Mouse (Mus musculus) spleen, embryonic (tissue): ENCODE results near the gene Ttc23l.
"Not testable (repeated sequence)": the region's sequence is repeated elsewhere in the genome, so short reads cannot be mapped to it uniquely, and the experiment has no call there.

Experiments
- CTCF ChIA-PET: fragments of 350-600 bp; sonication (Branson Sonifier 250); formaldehyde crosslinking; loops from one replicate; lab custom pipeline; 2022; lab: Charles Lee

Gene Ttc23l

DNA sequence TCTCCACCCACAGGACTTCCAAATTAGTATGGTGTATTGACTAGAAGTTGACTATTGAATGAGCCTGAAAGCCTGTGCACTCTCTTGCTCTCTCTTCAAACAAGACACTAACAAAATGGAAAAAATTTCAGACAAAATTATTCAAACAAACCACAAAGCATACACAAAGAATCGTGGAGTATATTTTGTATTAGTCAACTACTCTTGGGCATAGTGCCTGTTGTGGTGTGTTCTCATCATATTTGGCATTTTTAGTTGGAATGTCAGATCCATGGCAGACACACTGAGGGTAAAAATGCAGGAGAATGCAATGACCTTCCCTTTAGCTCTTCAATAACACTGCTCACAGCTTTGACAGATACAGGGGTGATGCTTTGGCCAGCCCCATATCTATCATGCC, 32.6 kb downstream of the Ttc23l start:
- CTCF ChIA-PET, result no interaction called here

DNA sequence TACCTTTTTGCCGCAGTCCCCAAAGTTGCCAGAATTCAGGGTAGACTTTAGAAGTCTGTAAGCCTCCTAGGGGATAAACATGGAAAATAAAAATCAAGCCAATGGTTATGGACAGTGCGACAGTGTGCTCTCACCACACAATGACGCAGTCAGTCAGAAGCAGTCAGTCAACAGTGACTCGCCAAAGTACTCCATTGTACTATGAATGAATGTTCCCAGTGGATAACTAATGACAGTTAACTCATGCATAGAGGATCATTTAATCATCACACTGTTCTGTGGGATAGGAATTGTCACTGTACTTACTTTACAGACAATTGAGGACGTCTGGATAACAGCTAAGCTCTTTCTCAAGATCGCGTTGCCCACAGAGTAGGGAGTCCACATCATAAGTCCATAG, 43.3 kb downstream of the Ttc23l start:
- CTCF ChIA-PET, result interaction anchor here (0.7 kb wide), 1 partner anchor 54 kb away, joined by 4 read pairs; no protein-coding TSS in a partner anchor

DNA sequence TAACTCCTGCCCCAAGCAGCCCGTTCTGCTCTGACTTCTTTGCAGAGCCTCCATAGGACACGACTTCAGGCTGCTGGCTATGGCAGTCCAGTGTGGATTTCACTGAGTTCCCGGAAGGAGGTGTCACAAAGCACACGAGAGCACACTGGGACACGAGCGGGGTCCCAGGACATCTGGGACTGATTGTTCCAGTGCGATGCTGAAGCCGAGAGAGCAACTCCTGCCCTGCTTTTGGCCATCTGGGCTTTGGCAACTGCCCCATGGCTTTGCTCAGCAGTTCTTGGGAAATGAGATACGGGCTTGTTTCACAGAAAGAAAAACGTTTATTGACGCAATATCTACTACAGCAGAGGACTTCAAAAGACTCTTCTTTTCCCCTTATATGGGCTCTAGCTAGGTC, 52.4 kb downstream of the Ttc23l start:
- CTCF ChIA-PET, result no interaction called here

DNA sequence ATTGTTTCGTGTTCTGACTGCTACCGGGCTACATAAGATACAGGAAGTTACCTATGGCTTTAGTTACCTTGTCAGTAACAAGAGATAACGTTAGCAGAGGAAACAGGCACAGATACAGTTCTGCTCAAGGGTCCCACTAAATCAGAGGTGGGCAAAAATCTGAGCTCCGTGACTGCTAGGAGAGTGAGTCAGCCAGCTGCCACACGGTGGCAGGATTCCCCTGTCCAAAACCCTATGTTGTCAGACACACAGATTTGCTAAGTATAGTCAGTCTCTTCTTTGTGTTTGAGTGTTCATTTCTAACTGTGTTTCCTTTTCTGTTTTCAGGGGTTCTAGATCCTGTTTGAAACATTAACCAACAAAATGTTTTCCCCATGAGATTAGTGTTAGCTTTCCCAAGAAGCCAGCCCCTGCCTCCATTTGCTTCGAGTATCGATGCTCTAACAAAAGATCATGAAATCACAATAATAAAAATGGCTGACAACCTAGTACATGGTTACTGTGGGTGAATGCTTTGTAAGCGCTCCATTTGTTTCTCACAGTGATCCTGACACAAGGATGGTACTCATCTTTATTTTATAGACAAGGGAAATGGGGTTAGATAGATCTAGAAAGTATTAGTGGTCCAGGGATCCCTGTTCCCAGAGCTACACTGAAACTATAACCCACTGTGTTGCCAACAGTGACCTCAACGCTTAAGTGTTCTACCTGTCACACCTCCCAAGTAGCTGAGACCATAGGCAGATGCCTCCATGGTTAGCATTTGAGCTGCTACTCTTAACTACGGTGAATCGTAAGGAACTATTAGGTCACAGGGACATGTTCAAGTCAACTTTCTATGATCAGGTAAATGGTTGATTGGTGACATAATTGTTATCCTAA, 57.4 kb downstream of the Ttc23l start:
- CTCF ChIA-PET, result no interaction called here

DNA sequence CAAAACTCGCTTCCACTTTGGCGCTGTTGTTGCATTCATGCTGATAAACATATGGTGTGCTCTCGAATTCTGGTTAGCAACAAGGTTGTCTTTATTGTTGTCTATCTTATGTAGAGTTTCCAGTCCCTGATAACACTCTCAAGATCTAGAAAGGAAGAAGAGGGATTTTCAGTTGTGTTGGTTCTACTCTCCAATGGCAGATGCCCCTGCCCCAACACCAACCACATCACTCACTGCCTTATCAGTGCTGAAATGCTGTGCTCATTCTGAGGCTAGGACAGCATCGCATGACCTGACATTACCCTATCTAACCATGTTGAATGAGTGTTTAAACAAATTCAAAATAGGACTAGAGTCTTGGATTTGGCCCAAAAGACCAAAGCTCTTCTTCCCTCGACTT, 58.4 kb downstream of the Ttc23l start:
- CTCF ChIA-PET, result no interaction called here

DNA sequence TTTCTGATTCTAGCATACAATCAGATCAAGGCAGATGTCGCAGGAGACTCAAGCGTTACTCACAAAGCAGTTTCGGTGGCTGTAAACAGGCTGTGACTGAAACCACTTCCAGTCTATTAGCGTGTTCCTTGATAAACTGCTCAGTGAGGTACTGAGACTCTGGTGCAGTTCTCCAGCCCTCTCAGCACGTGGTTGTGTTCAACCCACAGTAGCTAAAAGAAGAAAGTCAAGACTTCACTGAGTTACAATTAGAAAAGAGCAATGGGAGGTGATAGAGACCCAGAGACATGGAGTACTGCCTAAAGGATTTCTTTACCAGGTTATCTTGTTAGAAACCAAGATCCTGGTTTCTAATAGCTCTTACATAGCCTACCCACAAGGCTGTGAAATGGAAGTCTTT, 58.9 kb downstream of the Ttc23l start:
- CTCF ChIA-PET, result no interaction called here

DNA sequence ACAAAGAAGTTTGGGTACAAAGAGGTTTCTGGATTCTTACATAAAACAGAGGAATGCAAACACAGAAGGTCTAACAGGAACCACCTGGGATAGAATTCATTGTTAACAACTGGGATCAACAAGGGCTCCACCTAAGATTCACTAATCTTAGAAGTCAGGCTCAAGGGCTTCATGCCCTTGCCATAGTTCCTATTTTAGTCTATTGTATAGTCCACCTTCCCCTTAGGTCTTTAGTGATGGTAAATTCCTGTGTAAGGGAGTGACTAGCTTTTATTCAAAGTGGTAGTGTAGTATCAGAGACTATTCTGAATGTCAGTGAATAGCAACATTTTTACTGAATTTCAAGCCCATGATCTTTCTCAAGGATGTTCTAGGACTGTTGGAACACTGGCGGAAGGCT, 61.8 kb downstream of the Ttc23l start:
- CTCF ChIA-PET, result not testable (repeated sequence)

DNA sequence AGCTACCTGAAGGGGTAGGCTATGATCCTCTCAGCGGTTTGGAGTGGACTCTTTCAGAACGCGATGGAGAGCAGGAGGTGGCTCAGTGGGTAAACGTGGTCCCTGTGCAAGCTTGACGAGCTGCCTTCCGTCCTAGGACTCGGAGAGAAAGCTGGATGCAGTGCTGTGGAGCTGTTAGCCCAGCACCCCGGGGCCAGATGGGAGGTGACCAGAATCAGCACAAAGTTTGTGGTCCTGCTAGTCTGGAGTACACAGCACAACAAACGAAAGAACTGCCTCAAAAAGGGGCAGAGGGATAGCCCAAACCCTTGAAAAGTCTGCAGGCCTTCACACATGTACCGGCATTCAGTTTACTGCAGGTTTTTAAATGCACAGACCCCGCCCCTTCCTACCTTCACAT, 62.5 kb downstream of the Ttc23l start:
- CTCF ChIA-PET, result no interaction called here

DNA sequence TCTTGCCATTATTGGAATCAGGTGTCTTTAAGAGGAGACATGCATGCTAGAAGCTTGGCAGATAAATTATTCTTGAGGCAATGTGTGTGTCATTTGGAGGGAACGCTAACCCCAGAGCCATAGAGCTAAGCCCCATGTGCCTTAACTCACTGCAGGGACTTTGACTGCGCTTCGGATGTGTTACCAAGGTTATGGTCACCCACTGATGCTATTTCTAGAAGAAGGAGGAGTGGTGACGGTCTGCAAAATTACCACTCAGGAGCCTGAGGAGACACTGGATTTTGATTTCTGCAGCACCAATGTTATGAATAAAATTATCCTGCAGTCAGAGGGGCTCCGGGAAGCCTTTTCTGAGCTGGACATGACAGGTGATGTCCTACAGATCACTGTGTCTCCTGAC, 68.4 kb downstream of the Ttc23l start:
- CTCF ChIA-PET, result no interaction called here

DNA sequence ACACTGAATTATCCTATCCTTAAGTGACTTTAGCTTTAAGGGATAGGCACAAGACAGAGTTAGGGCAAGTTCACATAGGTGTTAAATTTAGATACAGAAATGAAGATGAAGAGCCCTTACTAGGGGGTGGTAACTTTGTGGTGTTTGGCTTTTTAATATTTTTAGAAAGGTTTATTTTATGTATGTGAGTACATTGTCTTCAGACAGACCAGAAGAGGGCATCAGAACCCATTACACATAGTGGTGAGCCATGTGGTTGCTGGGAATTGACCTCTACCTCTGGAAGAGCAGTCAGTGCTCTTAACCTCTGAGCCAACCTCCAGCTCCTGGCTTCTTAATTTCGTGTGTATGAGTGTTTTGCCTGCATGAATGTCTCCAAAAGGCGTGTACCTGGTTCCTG, 71.2 kb downstream of the Ttc23l start:
- CTCF ChIA-PET, result no interaction called here

DNA sequence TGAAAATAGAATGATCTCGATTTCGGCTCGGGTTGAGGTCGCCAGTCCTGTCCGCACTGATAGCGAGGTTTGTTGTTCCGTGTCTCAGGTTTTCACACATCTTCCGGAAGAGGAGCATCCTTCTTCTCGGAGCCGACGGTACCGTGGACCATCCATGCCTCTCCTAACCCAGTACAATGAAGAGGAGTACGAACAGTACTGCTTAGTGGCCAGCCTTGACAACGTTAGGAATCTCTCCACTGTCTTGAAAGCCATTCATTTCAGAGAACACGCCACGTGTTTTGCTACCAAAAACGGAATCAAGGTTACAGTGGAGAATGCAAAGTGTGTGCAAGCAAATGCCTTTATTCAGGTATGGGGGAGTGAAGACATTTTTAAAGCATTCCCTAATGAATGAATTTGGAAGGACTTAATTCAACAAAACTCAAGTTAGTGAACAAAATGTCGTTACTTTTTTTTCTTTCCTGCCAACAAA, 72.1 kb downstream of the Ttc23l start:
- CTCF ChIA-PET, result no interaction called here

DNA sequence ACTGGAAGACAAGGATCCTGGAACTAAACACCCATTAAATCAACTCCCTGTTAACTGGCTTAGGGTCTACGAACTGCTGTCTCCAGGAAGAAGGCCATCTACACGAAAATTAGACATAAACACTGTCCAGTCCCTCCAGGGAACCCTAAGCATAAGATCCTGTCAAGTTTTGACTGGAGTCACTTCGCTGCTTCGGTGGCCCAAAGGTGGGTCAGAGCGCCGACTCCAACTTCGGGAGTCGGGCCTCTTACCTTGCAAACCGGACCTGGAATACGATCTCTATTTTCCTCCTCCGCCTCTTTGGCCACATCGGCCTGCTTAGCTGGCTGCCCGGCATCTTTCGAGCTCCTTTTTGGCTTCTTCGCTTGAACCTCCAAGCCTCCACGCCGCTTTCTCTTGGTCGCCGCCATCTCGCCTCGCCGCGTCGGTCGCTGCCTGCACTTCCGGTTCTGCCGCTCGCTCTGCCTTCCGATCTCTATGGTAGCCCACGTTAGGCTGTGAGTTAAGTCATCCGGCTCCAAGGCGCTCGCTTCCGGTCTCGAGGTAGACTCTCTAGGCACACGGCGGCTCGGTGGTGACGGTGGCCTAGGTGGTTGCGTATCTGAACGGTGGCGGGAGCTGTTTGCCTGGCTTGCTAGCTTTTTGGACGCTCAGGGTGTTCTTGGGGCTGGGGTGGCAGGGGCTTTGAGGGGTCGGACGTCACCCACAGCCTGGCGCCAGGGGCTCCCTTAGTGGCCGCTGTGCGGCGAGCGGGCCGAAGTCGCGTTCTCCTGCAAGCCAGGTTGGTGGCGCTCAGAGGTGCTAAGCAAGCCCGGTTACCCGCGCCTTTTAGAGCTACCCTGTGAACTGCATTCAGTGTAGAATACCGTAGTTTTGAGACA, 72.7 kb downstream of the Ttc23l start, which contains the start of the genes Brix1 and Rad1:
Gene Brix1, minus strand, starts transcription at position 464 of the 881 bp plus-strand sequence.
Gene Rad1, plus strand, starts transcription at position 535 of the 881 bp plus-strand sequence.
- CTCF ChIA-PET, result no interaction called here

DNA sequence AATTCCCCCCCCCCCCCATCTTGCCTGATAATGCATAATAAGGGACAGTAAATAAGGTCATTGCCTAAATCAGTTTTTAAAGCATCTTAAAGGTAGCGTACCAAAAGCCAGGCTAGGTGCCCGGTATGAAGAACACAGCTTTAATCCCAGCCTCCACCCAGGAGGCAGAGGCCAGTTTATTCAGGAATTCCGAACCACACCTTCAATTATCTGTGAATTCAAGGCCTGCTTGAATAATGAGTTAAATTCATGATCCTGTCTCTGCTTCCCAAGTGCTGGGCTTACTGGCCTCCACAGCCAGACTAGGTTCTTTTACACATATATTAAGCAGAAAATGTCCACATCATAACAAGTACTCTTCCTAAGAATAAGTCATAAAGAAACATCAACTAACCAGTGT, 87.5 kb downstream of the Ttc23l start:
- CTCF ChIA-PET, result interaction anchor here (0.6 to 1.5 kb wide), 3 partner anchors 10 to 1332 kb away, joined by 4 to 5 read pairs (median 4); no protein-coding TSS in a partner anchor

DNA sequence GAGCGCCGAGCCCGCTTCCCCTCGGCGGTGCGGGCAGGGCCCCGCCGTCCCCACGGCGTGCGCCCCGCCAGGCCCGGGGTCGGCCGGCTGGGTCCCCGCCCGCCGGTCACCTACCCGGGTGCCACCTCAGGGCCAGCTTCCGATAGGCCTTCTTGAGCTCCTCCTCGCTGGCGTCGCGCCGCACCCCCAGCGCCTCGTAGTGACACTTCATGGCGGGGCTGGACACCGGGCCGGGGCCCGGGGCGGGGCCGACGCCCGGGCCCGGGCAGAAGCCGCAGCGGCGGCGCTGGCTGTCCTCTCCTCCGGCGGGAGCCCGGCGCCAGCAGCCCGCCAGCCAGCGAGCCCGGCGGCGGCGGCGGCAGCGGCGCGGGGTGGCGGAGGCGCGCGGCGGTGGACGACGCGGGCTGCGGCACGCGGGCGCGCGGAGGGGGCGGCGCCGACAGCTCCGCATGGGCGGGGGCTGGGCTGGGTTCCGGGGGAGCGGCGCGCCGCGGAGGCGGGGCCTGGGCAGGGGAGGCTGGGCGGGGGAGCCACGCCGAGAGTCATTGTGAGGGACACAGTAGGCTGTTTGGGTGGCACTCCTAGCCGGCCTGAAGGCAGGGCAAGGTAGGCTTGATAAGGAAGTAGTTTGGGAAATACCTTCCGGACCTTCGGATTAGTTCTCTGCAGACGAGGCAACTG, 88.2 kb downstream of the Ttc23l start, which contains the start of gene Dnajc21:
Gene Dnajc21, minus strand, starts transcription at position 366 of the 681 bp plus-strand sequence.
- CTCF ChIA-PET, result interaction anchor here (0.6 to 1.5 kb wide), 3 partner anchors 11 to 1331 kb away, joined by 4 to 5 read pairs (median 4); no protein-coding TSS in a partner anchor

DNA sequence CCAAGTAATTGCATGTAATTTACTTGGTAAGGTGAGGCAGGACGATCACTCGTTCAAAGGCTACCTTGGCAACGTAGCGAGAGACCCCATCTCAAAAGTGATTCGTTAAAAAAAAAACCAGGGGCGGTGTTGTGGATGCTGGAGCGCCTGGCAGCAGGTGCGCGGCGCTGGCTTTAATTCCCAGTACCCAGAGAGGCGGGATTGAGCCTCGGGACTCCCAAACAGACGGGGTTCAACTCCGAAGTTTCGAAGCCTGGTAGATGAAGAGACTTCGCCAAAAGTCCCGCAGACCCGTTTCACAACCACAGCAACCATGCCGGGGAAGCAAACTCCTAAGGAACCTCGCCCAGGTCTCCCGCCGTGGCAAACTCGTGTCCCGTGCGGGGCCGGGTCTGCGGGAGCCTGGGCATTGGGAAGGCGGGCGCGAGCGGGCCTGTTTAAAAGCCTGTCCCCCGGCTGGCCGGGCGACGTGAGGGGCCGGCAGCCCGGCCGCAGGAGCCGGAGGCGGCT, 88.8 kb downstream of the Ttc23l start:
- CTCF ChIA-PET, result interaction anchor here (1.5 kb wide), 1 partner anchor 12 kb away, joined by 4 read pairs; no protein-coding TSS in a partner anchor

DNA sequence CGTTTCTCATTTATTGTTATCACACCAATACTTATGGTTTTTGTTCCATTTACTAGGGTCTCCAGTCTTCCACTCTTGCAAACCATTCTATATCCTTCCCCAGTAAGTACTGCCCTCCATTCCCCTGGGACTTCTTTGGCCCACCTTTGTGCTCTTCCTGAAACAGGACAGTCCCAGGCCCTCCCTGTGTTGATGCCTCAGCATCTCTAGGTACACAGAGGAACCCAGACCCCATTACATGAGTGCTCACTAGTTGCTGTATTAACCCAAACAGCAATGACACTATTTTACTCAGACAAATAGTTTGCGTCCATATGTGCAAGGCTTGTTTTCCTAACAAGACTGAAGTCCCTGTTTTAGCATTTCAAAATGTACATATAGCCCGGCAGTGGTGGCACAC, 89.7 kb downstream of the Ttc23l start:
- CTCF ChIA-PET, result no interaction called here

DNA sequence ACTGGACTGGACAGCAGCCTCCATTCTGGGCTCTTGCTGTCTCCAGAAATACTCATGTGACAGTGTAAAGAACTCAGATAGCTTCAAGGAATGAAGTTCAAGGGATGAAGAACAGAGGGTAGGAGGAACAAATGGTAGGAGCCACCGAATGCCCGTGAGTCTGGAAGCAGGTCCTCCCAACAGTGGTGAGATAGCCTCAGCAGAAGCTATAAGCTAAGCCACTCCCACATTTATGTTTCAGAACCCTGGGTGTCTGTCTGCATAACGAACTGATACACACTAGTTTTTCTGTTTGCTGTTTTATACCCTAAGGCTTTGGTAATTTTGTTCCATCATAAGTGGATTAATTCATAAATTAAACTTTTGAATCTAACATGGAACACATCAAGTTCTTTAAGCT, 93.8 kb downstream of the Ttc23l start:
- CTCF ChIA-PET, result no interaction called here

DNA sequence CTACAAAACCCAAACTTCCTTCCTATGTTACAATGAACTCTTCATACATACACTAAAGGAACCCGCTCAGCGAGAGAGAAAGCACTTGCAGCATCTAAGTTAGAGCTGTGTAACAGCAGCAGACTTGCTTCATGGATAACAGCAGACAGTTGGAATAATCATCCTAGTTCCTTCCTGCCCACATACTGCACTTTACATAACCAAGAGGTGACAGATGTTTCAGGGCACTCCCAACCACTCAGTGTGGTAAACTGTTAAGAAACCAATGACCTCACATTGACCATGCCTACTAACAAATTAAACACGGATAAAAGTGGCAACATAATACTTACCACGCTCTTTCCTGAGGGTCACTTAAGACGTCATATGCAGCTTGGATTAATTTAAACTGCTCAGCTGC, 94.9 kb downstream of the Ttc23l start:
- CTCF ChIA-PET, result no interaction called here

DNA sequence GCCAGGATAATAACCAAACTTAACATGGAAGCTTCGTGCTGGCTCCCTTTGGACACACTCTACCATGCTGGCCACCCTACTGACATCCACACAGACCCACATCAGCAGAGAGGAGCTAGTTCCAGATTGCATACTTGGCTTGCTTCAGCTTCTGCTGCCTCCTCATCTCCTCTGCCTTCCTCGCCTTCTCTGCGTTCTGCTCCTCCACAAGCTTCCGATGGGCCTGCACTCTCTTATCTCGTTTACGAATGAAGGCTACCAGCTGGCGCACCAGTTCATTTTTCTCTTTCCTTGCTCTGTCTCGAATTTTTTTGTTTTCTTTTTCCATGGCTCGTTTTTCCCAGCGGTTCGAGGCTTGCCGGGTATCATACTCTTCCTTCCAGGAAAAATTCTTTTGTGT, 97.5 kb downstream of the Ttc23l start:
- CTCF ChIA-PET, result interaction anchor here (0.5 kb wide), 1 partner anchor 55 kb away, joined by 4 read pairs; no protein-coding TSS in a partner anchor
